Mouse (Mus musculus) heart, embryonic 12.5 days (tissue): Measurements from ENCODE around the gene Pet100. TPM values are rescaled to one million over a fixed set of nuclear protein-coding genes. Genes with fewer than 3 reads are reported as not detected.

Experiments used
- polyA plus RNA-seq: library from polyadenylated mRNA; unstranded; fragments of >200 nt; fragmentation: Nextera tagmentation; extraction: Ambion mirVana; gene quantifications from 2 replicates; pipeline ENCODE4 v1.2.1, GENCODE M21; 2016

Pet100 gene
- polyA plus RNA-seq, 1 experiment from 2014 or later, result 110 TPM

Other genes starting within 250 kb of the Pet100 start
- gene Arhgef18, start 228.5 kb upstream of the Pet100 start, polyA plus RNA-seq, result 7.1 and 8.2 TPM in 2 replicates
- gene Pex11g, start 153.9 kb upstream of the Pet100 start, polyA plus RNA-seq, result 4.9 and 5.1 TPM in 2 replicates
- not detected in 2 replicates for gene Tex45, start 150.7 kb upstream of the Pet100 start, polyA plus RNA-seq
- gene Zfp358, start 128.4 kb upstream of the Pet100 start, polyA plus RNA-seq, result 34.2 and 36.2 TPM in 2 replicates
- gene Mcoln1, start 121.1 kb upstream of the Pet100 start, polyA plus RNA-seq, result 52.7 and 53.5 TPM in 2 replicates
- gene Pnpla6, start 106.2 kb upstream of the Pet100 start, polyA plus RNA-seq, result 21.7 and 23.4 TPM in 2 replicates
- gene C330021F23Rik, start 53.6 kb upstream of the Pet100 start, polyA plus RNA-seq, result 4.7 and 5.2 TPM in 2 replicates
- 1.4 and 2.4 TPM in 2 replicates for gene Camsap3, start 34.3 kb upstream of the Pet100 start, polyA plus RNA-seq
- gene Xab2, start 232 bp upstream of the Pet100 start, polyA plus RNA-seq, result 33.8 and 34.9 TPM in 2 replicates
- 0.33 TPM in 1 of 2 replicates, not detected in the other for gene Pcp2, start 4.0 kb downstream of the Pet100 start, polyA plus RNA-seq
- gene Stxbp2, start 9.4 kb downstream of the Pet100 start, polyA plus RNA-seq, result 48.2 and 60.0 TPM in 2 replicates
- gene Retn, start 34.2 kb downstream of the Pet100 start, polyA plus RNA-seq, result not detected in 2 replicates
- not detected in 2 replicates for gene Mcemp1, start 44.2 kb downstream of the Pet100 start, polyA plus RNA-seq
- gene Fcor, start 50.8 kb downstream of the Pet100 start, polyA plus RNA-seq, result 6.7 and 7.3 TPM in 2 replicates
- 33.3 and 34.1 TPM in 2 replicates for gene Trappc5, start 54.8 kb downstream of the Pet100 start, polyA plus RNA-seq
- 0.14 and 0.19 TPM in 2 replicates for gene Fcer2a, start 72.6 kb downstream of the Pet100 start, polyA plus RNA-seq
- gene Clec4g, start 99.1 kb downstream of the Pet100 start, polyA plus RNA-seq, result 3.7 and 5.0 TPM in 2 replicates
- not detected in 2 replicates for gene Cd209a, start 127.4 kb downstream of the Pet100 start, polyA plus RNA-seq
- not detected in 2 replicates for gene Cd209e, start 232.8 kb downstream of the Pet100 start, polyA plus RNA-seq